In the genomic region with DNA sequence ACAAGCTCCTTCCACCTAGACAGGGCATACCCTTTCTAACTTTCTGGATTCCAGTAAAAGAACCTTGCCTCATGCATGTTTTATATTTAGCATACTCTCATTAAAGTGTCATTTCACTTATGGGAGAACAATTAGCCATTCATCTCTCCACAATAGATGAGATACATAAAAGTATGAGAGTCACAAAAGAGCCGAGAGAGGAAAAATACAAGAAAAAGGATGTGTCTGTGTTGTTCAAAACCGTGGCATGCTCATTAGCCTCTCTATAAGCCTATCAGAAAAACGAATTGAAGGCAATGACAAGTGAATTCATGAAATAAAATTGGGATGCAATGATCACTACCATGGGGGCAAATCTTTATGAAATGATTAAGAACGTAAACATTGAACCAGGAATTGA, we compare ENCODE assay signal across 17 mouse cellular contexts.
DNase-seq lines count a peak whose midpoint lies in the region; ATAC-seq and TF ChIP-seq lines count a peak whose summit lies in the region.
"Had no signal": no experiment of that assay in that cellular context is flagged by ENCODE, and none has a peak within 500 bp of the region (broad histone marks: within the 10 kb centered on the region; RNA-seq: fewer than 3 reads in every experiment).

No protein-coding gene starts in this region.

- H3K4me2 ChIP-seq in forebrain, embryonic 15.5 days (replicated peaks) = no peak overlapping the region
- H3K4me2 ChIP-seq in forebrain, embryonic 14.5 days (ENCODE audit: low read length) = no peak overlapping the region
- H3K4me2 ChIP-seq in forebrain, postnatal 0 days (ENCODE audit: low read depth) = no peak overlapping the region
- no peak overlapping the region for H3K4me2 ChIP-seq in forebrain, embryonic 12.5 days
- H3K4me2 ChIP-seq: embryonic facial prominence, embryonic 13.5 days; embryonic facial prominence, embryonic 15.5 days had no signal

- no peak for DNase-seq in forebrain, embryonic 14.5 days (ENCODE audit: low spot score)
- DNase-seq in forebrain, postnatal 0 days = no peak
- peak; percentile 16 for DNase-seq in Muller cell, postnatal 12 days (ENCODE audit: inconsistent ontology term)
- DNase-seq: adrenal gland, adult 2 months; adrenal gland, postnatal 25 days; B cell, adult 2 months; cerebellum, adult 11 months; embryo, embryonic 11 days had no signal

- H3K36me3 ChIP-seq in forebrain, embryonic 15.5 days = no peaks in the 10 kb centered on the region
- no peaks in the 10 kb centered on the region for H3K36me3 ChIP-seq in forebrain, embryonic 14.5 days (ENCODE audit: control insufficient read depth, insufficient read depth, low read length)
- no peaks in the 10 kb centered on the region for H3K36me3 ChIP-seq in forebrain, postnatal 0 days (ENCODE audit: insufficient read depth)
- H3K36me3 ChIP-seq in forebrain, embryonic 12.5 days (replicated peaks) = no peaks in the 10 kb centered on the region
- H3K36me3 ChIP-seq: embryonic facial prominence, embryonic 13.5 days; embryonic facial prominence, embryonic 15.5 days; forebrain, embryonic 10.5 days; G1E had no signal

- no peak overlapping the region for H3K27ac ChIP-seq in forebrain, embryonic 15.5 days (replicated peaks)
- no peak overlapping the region for H3K27ac ChIP-seq in forebrain, embryonic 14.5 days (ENCODE audit: low read depth, low read length)
- H3K27ac ChIP-seq in forebrain, postnatal 0 days (ENCODE audit: low read depth, low read length) = no peak overlapping the region
- H3K27ac ChIP-seq in forebrain, embryonic 12.5 days = no peak overlapping the region
- H3K27ac ChIP-seq: embryonic facial prominence, embryonic 13.5 days; embryonic facial prominence, embryonic 15.5 days; forebrain, embryonic 10.5 days had no signal

- 53% methylated on average over 4 of the region's 4 CpGs for WGBS in forebrain, embryonic 15.5 days
- 50% methylated on average over 4 of the region's 4 CpGs for WGBS in forebrain, embryonic 14.5 days
- WGBS in forebrain, postnatal 0 days = 38% methylated on average over 4 of the region's 4 CpGs
- WGBS in forebrain, embryonic 12.5 days = 50% methylated on average over 4 of the region's 4 CpGs

- H3K4me1 ChIP-seq in forebrain, embryonic 15.5 days = peaks cover 15% of the 10 kb centered on the region
- peaks cover 4% of the 10 kb centered on the region; the same call in 1 of the 2 replicates for H3K4me1 ChIP-seq in forebrain, embryonic 14.5 days (ENCODE audit: control insufficient read depth, insufficient read depth, low read length)
- H3K4me1 ChIP-seq in forebrain, postnatal 0 days (ENCODE audit: insufficient read depth) = no peaks in the 10 kb centered on the region
- peaks cover 9% of the 10 kb centered on the region for H3K4me1 ChIP-seq in forebrain, embryonic 12.5 days
- H3K4me1 ChIP-seq: embryonic facial prominence, embryonic 13.5 days; embryonic facial prominence, embryonic 15.5 days had no signal

- no peak overlapping the region for H3K4me3 ChIP-seq in forebrain, embryonic 15.5 days
- H3K4me3 ChIP-seq in forebrain, embryonic 14.5 days (ENCODE audit: low read depth, low read length) = no peak overlapping the region
- no peak overlapping the region for H3K4me3 ChIP-seq in forebrain, postnatal 0 days (ENCODE audit: low read depth, low read length)
- no peak overlapping the region for H3K4me3 ChIP-seq in forebrain, embryonic 12.5 days (replicated peaks)
- H3K4me3 ChIP-seq: embryonic facial prominence, embryonic 13.5 days; embryonic facial prominence, embryonic 15.5 days; erythroblast, embryonic 14.5 days; forebrain, embryonic 10.5 days had no signal

- H3K27me3 ChIP-seq in forebrain, embryonic 15.5 days = no peaks in the 10 kb centered on the region
- no peaks in the 10 kb centered on the region for H3K27me3 ChIP-seq in forebrain, embryonic 14.5 days (replicated peaks; ENCODE audit: control insufficient read depth, insufficient read depth, low read length)
- no peaks in the 10 kb centered on the region for H3K27me3 ChIP-seq in forebrain, postnatal 0 days (ENCODE audit: insufficient read depth, low read length)
- no peaks in the 10 kb centered on the region for H3K27me3 ChIP-seq in forebrain, embryonic 12.5 days
- H3K27me3 ChIP-seq: CH12.LX; embryonic facial prominence, embryonic 13.5 days; embryonic facial prominence, embryonic 15.5 days had no signal

- no peaks in the 10 kb centered on the region for H3K9me3 ChIP-seq in forebrain, embryonic 15.5 days
- no peaks in the 10 kb centered on the region for H3K9me3 ChIP-seq in forebrain, embryonic 14.5 days (replicated peaks; ENCODE audit: control insufficient read depth, low read length)
- H3K9me3 ChIP-seq in forebrain, postnatal 0 days (ENCODE audit: low read length) = no peaks in the 10 kb centered on the region
- no peaks in the 10 kb centered on the region for H3K9me3 ChIP-seq in forebrain, embryonic 12.5 days
- H3K9me3 ChIP-seq: embryonic facial prominence, embryonic 13.5 days; embryonic facial prominence, embryonic 15.5 days; forebrain, embryonic 10.5 days had no signal

- 0 out of 2 replicates have a peak, but pooled peaks have one; percentile 18 for ATAC-seq in forebrain, embryonic 15.5 days (replicated peaks)
- no peak for ATAC-seq in forebrain, embryonic 14.5 days
- ATAC-seq in forebrain, postnatal 0 days = peak; percentile 76; the same call in 1 of the 2 replicates
- ATAC-seq in forebrain, embryonic 12.5 days (ENCODE audit: low FRiP score) = no peak
- ATAC-seq: CD4-positive, CD25-positive, alpha-beta regulatory T cell, adult 4 months had no signal

- H3K9ac ChIP-seq in forebrain, embryonic 15.5 days (replicated peaks) = no peak overlapping the region
- no peak overlapping the region for H3K9ac ChIP-seq in forebrain, embryonic 14.5 days (ENCODE audit: low read length)
- no peak overlapping the region for H3K9ac ChIP-seq in forebrain, postnatal 0 days
- H3K9ac ChIP-seq in forebrain, embryonic 12.5 days = no peak overlapping the region
- H3K9ac ChIP-seq: embryonic facial prominence, embryonic 13.5 days; embryonic facial prominence, embryonic 15.5 days had no signal

- TF ChIP-seq CTCF in forebrain, postnatal 0 days (IDR thresholded peaks at IDR 0.05; ENCODE audit: low read depth) = no peak

Comparison
In these comparisons a context has a peak if more than half of its experiments do, and no peak if none do; other contexts are left out.
1. ATAC-seq: peak in forebrain, embryonic 15.5 days (single experiment) and forebrain, postnatal 0 days (single experiment); none in forebrain, embryonic 14.5 days (single experiment) and forebrain, embryonic 12.5 days (single experiment).